Mouse (Mus musculus): ENCODE measurements around the gene Krt27. TPM values are rescaled to one million over a fixed set of nuclear protein-coding genes. Genes with fewer than 3 reads are reported as not detected.
A peak's percentile ranks its signal among the peaks of the same experiment; 100 is the strongest.

Gene Krt27
- total and polyA plus RNA-seq, 2 experiments from 2014 or later = 0.22 to 1.0 TPM

DNA sequence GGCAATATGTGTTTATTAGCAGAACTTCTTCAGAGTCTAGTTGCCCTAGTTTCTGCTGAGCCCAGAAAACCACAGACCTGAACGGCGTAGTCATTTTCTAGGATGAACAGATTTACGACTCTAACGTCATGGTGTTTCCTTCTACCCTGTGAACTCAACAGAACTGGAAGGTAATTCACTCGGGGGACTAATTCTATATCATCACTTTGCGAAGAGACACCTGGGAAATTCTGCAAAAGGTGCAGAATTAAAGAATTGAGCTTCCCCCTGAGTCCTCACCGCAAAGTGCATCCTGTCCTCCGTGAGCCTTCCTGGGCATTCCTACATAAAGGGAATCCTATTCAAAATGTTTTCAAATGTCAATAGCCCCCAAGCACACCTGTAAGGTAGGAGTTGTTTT lies 10.5 kb upstream of the Krt27 start:
- H3K36me3 ChIP-seq (ENCODE audit: insufficient read depth, low read length) = no peaks in the 10 kb centered on the region
- H3K4me2 ChIP-seq (ENCODE audit: low read depth, low read length, poor library complexity, severe bottlenecking) = no peak overlapping the region
- H3K27me3 ChIP-seq (ENCODE audit: insufficient read depth, low read length) = no peaks in the 10 kb centered on the region
- no peak overlapping the region for H3K27ac ChIP-seq (ENCODE audit: low read depth, low read length)
- TF ChIP-seq CTCF (IDR thresholded peaks at IDR 0.05) = no peak
- ATAC-seq (ENCODE audit: low FRiP score) (no peak), DNase-seq (ENCODE audit: low spot score) (no peak)
- no peaks in the 10 kb centered on the region for H3K4me1 ChIP-seq (ENCODE audit: insufficient read depth, low read length)
- 90% methylated on average over 8 of the region's 8 CpGs for WGBS
- H3K9me3 ChIP-seq (ENCODE audit: low read length) = no peaks in the 10 kb centered on the region
- no peak overlapping the region for H3K9ac ChIP-seq (replicated peaks; ENCODE audit: low read length, poor library complexity, severe bottlenecking)
- no peak overlapping the region for H3K4me3 ChIP-seq (ENCODE audit: low read depth, low read length)

- DNase-seq (ENCODE audit: low spot score) (peak; percentile 59), ATAC-seq (ENCODE audit: low FRiP score) (no peak)
- 0 out of 2 replicates have a peak, but pooled peaks cover 2% of the 10 kb centered on the region for H3K4me1 ChIP-seq (ENCODE audit: insufficient read depth, low read length)
- WGBS = 15% methylated on average over 11 of the region's 11 CpGs
- H3K9me3 ChIP-seq (ENCODE audit: low read length) = no peaks in the 10 kb centered on the region
- no peak overlapping the region for H3K9ac ChIP-seq (replicated peaks; ENCODE audit: low read length, poor library complexity, severe bottlenecking)
- no peak overlapping the region for H3K4me3 ChIP-seq (ENCODE audit: low read depth, low read length)
- no peaks in the 10 kb centered on the region for H3K27me3 ChIP-seq (ENCODE audit: insufficient read depth, low read length)
- no peak overlapping the region for H3K27ac ChIP-seq (ENCODE audit: low read depth, low read length)
- H3K36me3 ChIP-seq (ENCODE audit: insufficient read depth, low read length) = no peaks in the 10 kb centered on the region
- no peak for TF ChIP-seq CTCF (IDR thresholded peaks at IDR 0.05)
- no peak overlapping the region for H3K4me2 ChIP-seq (ENCODE audit: low read depth, low read length, poor library complexity, severe bottlenecking)
Measured at GRCm38 (mm10) chr11:99339299-99339847, 11.5 kb downstream of the Krt27 start.

- Histone ChIP-seq H3K4me1 (ENCODE audit: insufficient read depth, low read length) (0 out of 2 replicates have a peak, but pooled peaks cover 2% of the 10 kb centered on the region), H3K27me3 (ENCODE audit: insufficient read depth, low read length) (no peaks in the 10 kb centered on the region), H3K27ac (ENCODE audit: low read depth, low read length) (no peak within 1 kb of the TSS), H3K4me3 (ENCODE audit: low read depth, low read length) (no peak within 1 kb of the TSS), H3K36me3 (ENCODE audit: insufficient read depth, low read length) (no peaks in the 10 kb centered on the region), H3K9me3 (ENCODE audit: low read length) (no peaks in the 10 kb centered on the region), H3K4me2 (ENCODE audit: low read depth, low read length, poor library complexity, severe bottlenecking) (no peak within 1 kb of the TSS), H3K9ac (replicated peaks; ENCODE audit: low read length, poor library complexity, severe bottlenecking) (no peak within 1 kb of the TSS)
- ATAC-seq (ENCODE audit: low FRiP score) (no peak), DNase-seq (ENCODE audit: low spot score) (no peak)
- TF ChIP-seq CTCF (IDR thresholded peaks at IDR 0.05) = no peak
- WGBS = 87% methylated on average over 11 of the region's 11 CpGs
Measured at GRCm38 (mm10) chr11:99337866-99338265, 13.0 kb downstream of the Krt27 start, which contains the start of gene Krt26. Gene Krt26, minus strand, starts transcription at chr11:99337966.

DNA sequence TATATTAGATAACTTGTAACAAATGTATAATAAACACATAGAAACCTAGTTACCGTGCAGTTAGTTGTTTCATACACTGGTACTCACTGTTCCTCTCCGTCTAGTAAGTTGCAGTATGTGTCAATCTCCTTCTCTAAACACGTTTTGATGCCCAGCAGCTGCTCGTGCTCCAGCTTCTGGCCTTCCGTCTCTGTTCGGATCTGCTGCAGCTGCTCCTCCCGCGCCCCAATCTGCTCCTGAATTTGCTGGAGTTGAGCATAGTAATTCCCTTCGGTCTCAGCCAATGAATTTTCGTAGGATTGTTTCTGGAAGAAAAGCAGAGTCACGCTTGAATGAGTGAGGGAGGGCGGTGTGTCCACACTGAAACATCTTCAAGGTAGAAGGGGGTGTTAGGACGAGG lies 17.5 kb downstream of the Krt27 start:
- H3K9me3 ChIP-seq (ENCODE audit: low read length) = no peaks in the 10 kb centered on the region
- 34% methylated on average over 13 of the region's 13 CpGs for WGBS
- H3K4me3 ChIP-seq (ENCODE audit: low read depth, low read length) = no peak overlapping the region
- no peaks in the 10 kb centered on the region for H3K36me3 ChIP-seq (ENCODE audit: insufficient read depth, low read length)
- H3K4me1 ChIP-seq (ENCODE audit: insufficient read depth, low read length) = no peaks in the 10 kb centered on the region
- no peak overlapping the region for H3K27ac ChIP-seq (ENCODE audit: low read depth, low read length)
- no peaks in the 10 kb centered on the region for H3K27me3 ChIP-seq (ENCODE audit: insufficient read depth, low read length)
- TF ChIP-seq CTCF (IDR thresholded peaks at IDR 0.05) = no peak
- H3K4me2 ChIP-seq (ENCODE audit: low read depth, low read length, poor library complexity, severe bottlenecking) = 0 out of 2 replicates have a peak overlapping the region, but pooled peaks have one; percentile 1
- ATAC-seq (ENCODE audit: low FRiP score) (no peak), DNase-seq (ENCODE audit: low spot score) (peak; percentile 45)
- no peak overlapping the region for H3K9ac ChIP-seq (replicated peaks; ENCODE audit: low read length, poor library complexity, severe bottlenecking)

- 61% methylated on average over 2 of the region's 2 CpGs for WGBS
- no peak overlapping the region for H3K4me2 ChIP-seq (ENCODE audit: low read depth, low read length, poor library complexity, severe bottlenecking)
- DNase-seq (ENCODE audit: low spot score) (no peak), ATAC-seq (ENCODE audit: low FRiP score) (no peak)
- no peak for TF ChIP-seq CTCF (IDR thresholded peaks at IDR 0.05)
- H3K27ac ChIP-seq (ENCODE audit: low read depth, low read length) = no peak overlapping the region
- no peaks in the 10 kb centered on the region for H3K36me3 ChIP-seq (ENCODE audit: insufficient read depth, low read length)
- no peaks in the 10 kb centered on the region for H3K4me1 ChIP-seq (ENCODE audit: insufficient read depth, low read length)
- H3K27me3 ChIP-seq (ENCODE audit: insufficient read depth, low read length) = no peaks in the 10 kb centered on the region
- no peaks in the 10 kb centered on the region for H3K9me3 ChIP-seq (ENCODE audit: low read length)
- no peak overlapping the region for H3K9ac ChIP-seq (replicated peaks; ENCODE audit: low read length, poor library complexity, severe bottlenecking)
- H3K4me3 ChIP-seq (ENCODE audit: low read depth, low read length) = no peak overlapping the region
Measured at GRCm38 (mm10) chr11:99329655-99330054, 21.2 kb downstream of the Krt27 start.

DNA sequence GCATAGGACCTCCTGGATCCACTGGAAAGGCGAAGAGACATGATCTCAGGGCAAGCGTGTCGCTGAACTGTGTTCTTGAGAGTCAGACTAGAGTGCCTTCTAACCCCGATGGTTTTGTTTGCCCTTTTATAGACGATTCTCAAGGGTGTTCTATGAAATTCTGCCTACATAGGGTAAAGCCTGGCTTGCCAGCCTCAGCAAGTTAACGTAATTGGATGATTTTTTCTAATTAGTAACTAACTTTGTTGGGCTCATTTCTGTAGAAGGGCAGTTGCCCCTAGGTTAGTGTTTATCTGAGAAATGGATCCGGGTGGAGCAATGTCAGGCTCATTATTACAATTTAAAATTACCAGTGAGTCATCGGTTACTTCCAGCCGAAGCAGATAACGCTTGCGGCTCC lies 28.1 kb downstream of the Krt27 start, which contains the start of gene Krt25:
Gene Krt25 (minus strand): TSS at position 101 of the 400 bp plus-strand sequence.
- Histone ChIP-seq H3K9me3 (ENCODE audit: low read length) (no peaks in the 10 kb centered on the region), H3K27me3 (ENCODE audit: insufficient read depth, low read length) (no peaks in the 10 kb centered on the region), H3K27ac (ENCODE audit: low read depth, low read length) (no peak within 1 kb of the TSS), H3K4me3 (ENCODE audit: low read depth, low read length) (no peak within 1 kb of the TSS), H3K4me1 (ENCODE audit: insufficient read depth, low read length) (no peaks in the 10 kb centered on the region), H3K4me2 (ENCODE audit: low read depth, low read length, poor library complexity, severe bottlenecking) (no peak within 1 kb of the TSS), H3K9ac (replicated peaks; ENCODE audit: low read length, poor library complexity, severe bottlenecking) (no peak within 1 kb of the TSS), H3K36me3 (ENCODE audit: insufficient read depth, low read length) (no peaks in the 10 kb centered on the region)
- 94% methylated on average over 11 of the region's 11 CpGs for WGBS
- no peak for ATAC-seq (ENCODE audit: low FRiP score)
- no peak for TF ChIP-seq CTCF (IDR thresholded peaks at IDR 0.05)
- DNase-seq (ENCODE audit: low spot score) = no peak
